Mouse (Mus musculus): Measurements from ENCODE around the gene Xpo5.

GRCm38 (mm10) chr17:46247512-46248188, 45.1 kb downstream of the Xpo5 start, which contains the start of the genes Polr1c and Yipf3:
- TF ChIP-seq POLR2A (IDR thresholded peaks at IDR 0.05; ENCODE audit: borderline replicate concordance, control insufficient read depth, low read depth, low read length) (peak; percentile 82; the same call in 1 of the 2 replicates), CTCF (IDR thresholded peaks at IDR 0.05; ENCODE audit: control insufficient read depth, insufficient read depth, low read length) (no peak; the same call in 1 of the 2 replicates)

Measured in bone marrow, adult 2 months (tissue).